Mouse (Mus musculus): ENCODE data around the gene Aldoart2.

DNA sequence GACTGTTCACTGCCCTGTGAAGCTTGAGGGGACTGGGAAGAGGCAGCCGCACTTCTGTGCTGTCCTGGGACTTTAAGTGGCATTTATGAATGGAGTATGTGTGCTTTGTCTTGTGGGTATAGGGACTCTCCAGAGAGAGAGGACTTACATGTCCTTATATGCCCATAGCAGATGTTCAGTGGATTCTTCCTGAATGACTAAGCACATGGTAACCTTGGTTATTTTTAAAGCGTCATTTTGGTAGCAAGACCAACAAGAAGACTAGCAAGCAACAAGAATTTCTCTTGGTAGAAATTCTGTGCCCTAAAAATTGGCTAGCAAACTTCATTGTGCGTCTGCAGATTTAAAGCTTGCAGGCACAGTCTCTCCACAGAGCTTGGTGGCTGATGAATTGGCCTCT is 1.3 kb upstream of the Aldoart2 start:
- TF ChIP-seq CTCF (conservative IDR thresholded peaks at IDR 0.05; ENCODE audit: insufficient read depth, insufficient read length, low read depth, low read length) (no peak), POLR2A (IDR thresholded peaks at IDR 0.05; ENCODE audit: low read depth, low read length) (no peak)
